Mouse (Mus musculus): Measurements from ENCODE around the gene Scfd2.

Scfd2 gene

GRCm38 (mm10) chr5:74277216-74277615, 254.3 kb downstream of the Scfd2 start:
- peak; percentile 47 for DNase-seq (ENCODE audit: low spot score)

GRCm38 (mm10) chr5:74273313-74273712, 258.2 kb downstream of the Scfd2 start:
- no peak for DNase-seq (ENCODE audit: low spot score)

GRCm38 (mm10) chr5:74267736-74268369, 263.7 kb downstream of the Scfd2 start:
- DNase-seq (ENCODE audit: low spot score), result no peak

- no peak for DNase-seq (ENCODE audit: low spot score)
These were observed 264.4 kb downstream of the Scfd2 start for GRCm38 (mm10) chr5:74267196-74267595.

- DNase-seq (ENCODE audit: low spot score), result no peak
These were observed 265.1 kb downstream of the Scfd2 start for GRCm38 (mm10) chr5:74266476-74266819.

- no peak for DNase-seq (ENCODE audit: low spot score)
These were observed 265.7 kb downstream of the Scfd2 start for GRCm38 (mm10) chr5:74265601-74266475.

GRCm38 (mm10) chr5:74265151-74265550, 266.4 kb downstream of the Scfd2 start:
- no peak for DNase-seq (ENCODE audit: low spot score)

GRCm38 (mm10) chr5:74264541-74264940, 267.0 kb downstream of the Scfd2 start:
- no peak for DNase-seq (ENCODE audit: low spot score)

GRCm38 (mm10) chr5:74261016-74261415, 270.5 kb downstream of the Scfd2 start:
- DNase-seq (ENCODE audit: low spot score), result no peak

GRCm38 (mm10) chr5:74260378-74260809, 271.2 kb downstream of the Scfd2 start:
- no peak for DNase-seq (ENCODE audit: low spot score)

- DNase-seq (ENCODE audit: low spot score), result no peak
These were observed 274.9 kb downstream of the Scfd2 start for GRCm38 (mm10) chr5:74256705-74257104.

- DNase-seq (ENCODE audit: low spot score), result no peak
These were observed 276.6 kb downstream of the Scfd2 start for GRCm38 (mm10) chr5:74254996-74255395.

- DNase-seq (ENCODE audit: low spot score), result no peak
These were observed 277.7 kb downstream of the Scfd2 start for GRCm38 (mm10) chr5:74253724-74254328.

- peak; percentile 40 for DNase-seq (ENCODE audit: low spot score)
These were observed 278.8 kb downstream of the Scfd2 start for GRCm38 (mm10) chr5:74252672-74253286.

- no peak for DNase-seq (ENCODE audit: low spot score)
These were observed 280.6 kb downstream of the Scfd2 start for GRCm38 (mm10) chr5:74250947-74251346.

GRCm38 (mm10) chr5:74250308-74250707, 281.3 kb downstream of the Scfd2 start:
- DNase-seq (ENCODE audit: low spot score), result no peak

GRCm38 (mm10) chr5:74249794-74250193, 281.8 kb downstream of the Scfd2 start:
- DNase-seq (ENCODE audit: low spot score), result no peak

- DNase-seq (ENCODE audit: low spot score), result no peak
These were observed 284.6 kb downstream of the Scfd2 start for GRCm38 (mm10) chr5:74246971-74247370.

- no peak for DNase-seq (ENCODE audit: low spot score)
These were observed 285.1 kb downstream of the Scfd2 start for GRCm38 (mm10) chr5:74246453-74246852.

GRCm38 (mm10) chr5:74245641-74246145, 285.9 kb downstream of the Scfd2 start:
- DNase-seq (ENCODE audit: low spot score), result no peak

- DNase-seq (ENCODE audit: low spot score), result no peak
These were observed 287.0 kb downstream of the Scfd2 start for GRCm38 (mm10) chr5:74244406-74245019.

GRCm38 (mm10) chr5:74242654-74243053, 288.9 kb downstream of the Scfd2 start:
- no peak for DNase-seq (ENCODE audit: low spot score)
